In genomic region chr5:92348794-92349413, GRCm38 (mm10) we compare ENCODE assay signal across 8 mouse cellular contexts. TPM values are rescaled to one million over a fixed set of nuclear protein-coding genes. Genes with fewer than 3 reads are reported as not detected.
DNase-seq lines count a peak whose midpoint lies in the region; ATAC-seq lines count a peak whose summit lies in the region.

Gene Cxcl10, minus strand, starts transcription at chr5:92348889.

- 21% methylated on average over 14 of the region's 14 CpGs for WGBS in neural tube, embryonic 12.5 days

- H3K9ac ChIP-seq in neural tube, embryonic 12.5 days = 0 out of 2 replicates have a peak within 1 kb of the TSS, but pooled peaks have one; percentile 3

- H3K4me3 ChIP-seq in neural tube, embryonic 12.5 days = no peak within 1 kb of the TSS

- no peaks in the 10 kb centered on the region for H3K9me3 ChIP-seq in neural tube, embryonic 12.5 days

- DNase-seq in right cerebral cortex, adult 2 months (ENCODE audit: low spot score in 2 of 2) = peak; percentile 33 to 50
- DNase-seq in right cerebral cortex, postnatal 4 days = no peak
- peak; percentile 59 for DNase-seq in c-Kit-negative CD71-positive TER-119-positive erythroid progenitor cells, embryonic 14.5 days (ENCODE audit: low read depth, low spot score)
- peak; percentile 77 for DNase-seq in kidney, adult 11 months
- peak; percentile 63 to 64 for DNase-seq in lung, adult 18-20 months
- DNase-seq in yolk sac, embryonic 10.5 days (ENCODE audit: low spot score) = peak; percentile 81

- ATAC-seq in granulocyte monocyte progenitor cell, adult 5-6 weeks (replicated peaks; ENCODE audit: poor library complexity, severe bottlenecking) = peak; percentile 69
- ATAC-seq in neural tube, embryonic 12.5 days (ENCODE audit: low FRiP score, low read depth) = peak; percentile 44; the same call in 1 of the 2 replicates

- peaks cover 4% of the 10 kb centered on the region; the same call in 1 of the 2 replicates for H3K4me1 ChIP-seq in neural tube, embryonic 12.5 days

- peak within 1 kb of the TSS; percentile 48 for H3K4me2 ChIP-seq in neural tube, embryonic 12.5 days (replicated peaks)

- H3K27ac ChIP-seq in neural tube, embryonic 12.5 days = no peak within 1 kb of the TSS

- H3K27me3 ChIP-seq in neural tube, embryonic 12.5 days (replicated peaks) = peaks cover 10% of the 10 kb centered on the region

- H3K36me3 ChIP-seq in neural tube, embryonic 12.5 days = no peaks in the 10 kb centered on the region

RNA-seq across cellular contexts. Expression of gene Cxcl10, which starts in this region (rescaled TPM):
- total RNA-seq in granulocyte monocyte progenitor cell, adult 5-6 weeks (2014; fragmentation: Nextera tagmentation) = not detected in 2 replicates
- 4.6 and 18.8 TPM in 2 replicates for total RNA-seq in granulocyte monocyte progenitor cell, adult 5-6 weeks (2017)
- polyA plus RNA-seq in neural tube, embryonic 12.5 days (2016; fragmentation: Nextera tagmentation; extraction: Ambion mirVana) = 0.49 TPM in 1 of 2 replicates, not detected in the other

Comparison
In these comparisons a context has a peak if more than half of its experiments do, and no peak if none do; other contexts are left out.
1. Peak in ATAC-seq, H3K9ac ChIP-seq and H3K4me2 ChIP-seq in neural tube, embryonic 12.5 days; RNA of the gene not detected or under 1 TPM.